Mouse (Mus musculus) CH12.LX (cell line): ENCODE data around the gene Gpr107. TPM values are rescaled to one million over a fixed set of nuclear protein-coding genes. Genes with fewer than 3 reads are reported as not detected.
A peak's percentile ranks its signal among the peaks of the same experiment; 100 is the strongest.

Experiments used
- DNase-seq: peaks from one replicate; pipeline ENCODE4 v3.0.0-alpha.2; 2013; ENCODE audit errors: extremely low read depth
- H3K27ac ChIP-seq: 2 replicates; pipeline ENCODE4 v1.5.1; 2012; ENCODE audit warnings: low read depth, mild to moderate bottlenecking, control low read depth, moderate library complexity; ENCODE audit not compliant: insufficient read depth
- H3K27me3 ChIP-seq: replicated peaks from 2 replicates; pipeline ENCODE3; 2012; ENCODE audit warnings: inconsistent platforms
- H3K36me3 ChIP-seq, 2 experiments: replicated peaks in 1 of 2; 2 replicates each; pipeline versions ENCODE3 to v1.6.1; 2012; ENCODE audit warnings: inconsistent platforms in 1 of 2, low read length in 1 of 2, mild to moderate bottlenecking in 1 of 2, mixed read lengths in 1 of 2, moderate library complexity in 1 of 2; ENCODE audit not compliant: control insufficient read depth in 1 of 2, insufficient read depth in 1 of 2
- H3K4me1 ChIP-seq, 2 experiments: 2 replicates each; pipeline ENCODE4 v1.6.1; 2012; ENCODE audit warnings: inconsistent platforms in 1 of 2, moderate library complexity in 1 of 2; ENCODE audit not compliant: insufficient read depth in 2 of 2, control insufficient read depth in 1 of 2
- H3K4me2 ChIP-seq: 2 replicates; pipeline ENCODE4 v1.6.1; 2012; ENCODE audit warnings: low read depth, mild to moderate bottlenecking, control low read depth; ENCODE audit not compliant: poor library complexity, insufficient read depth, severe bottlenecking
- H3K4me3 ChIP-seq, 3 experiments: fragments of 150-350 bp in 1 of 3; sonication (generic) in 1 of 3; replicated peaks in 1 of 3; 2 replicates each; pipeline versions ENCODE3 to v1.5.1; 2011 to 2012; ENCODE audit warnings: low read depth in 2 of 3, low read length in 2 of 3, mild to moderate bottlenecking in 2 of 3, moderate library complexity in 2 of 3, control low read depth in 1 of 3, improper control_type of control experiment in 1 of 3, inconsistent platforms in 1 of 3, mixed read lengths in 1 of 3; ENCODE audit not compliant: poor library complexity in 1 of 3
- H3K79me2 ChIP-seq: replicated peaks from 2 replicates; pipeline ENCODE4 v1.6.1; 2012; ENCODE audit warnings: mild to moderate bottlenecking, moderate library complexity; ENCODE audit not compliant: control insufficient read depth, poor library complexity, insufficient read depth, severe bottlenecking; ENCODE audit errors: extremely low read depth
- H3K9ac ChIP-seq: 2 replicates; pipeline ENCODE4 v1.6.1; 2012; ENCODE audit warnings: low read depth, mild to moderate bottlenecking, control low read depth, moderate library complexity; ENCODE audit not compliant: insufficient read depth
- H3K9me3 ChIP-seq: replicated peaks from 2 replicates; pipeline ENCODE3; 2012; ENCODE audit warnings: low read length, inconsistent platforms, mixed read lengths
- BHLHE40 ChIP-seq: IDR thresholded peaks from 2 replicates; pipeline ENCODE4 v1.6.1; 2011; ENCODE audit warnings: mild to moderate bottlenecking, low read depth, low read length, improper control_type of control experiment
- CHD1 ChIP-seq: IDR thresholded peaks from 2 replicates; pipeline ENCODE4 v1.6.1; 2012; ENCODE audit warnings: low read depth, low read length, improper control_type of control experiment, inconsistent platforms
- CTCF ChIP-seq, 2 experiments: IDR thresholded peaks in 1 of 2; conservative IDR thresholded peaks in 1 of 2; 2 replicates each; pipeline ENCODE4 v1.5.1; 2011 to 2012; ENCODE audit warnings: low read depth in 2 of 2, low read length in 2 of 2, improper control_type of control experiment in 1 of 2, inconsistent platforms in 1 of 2, mild to moderate bottlenecking in 1 of 2, moderate library complexity in 1 of 2
- E2F4 ChIP-seq: IDR thresholded peaks from 2 replicates; pipeline ENCODE4 v1.6.1; 2011; ENCODE audit warnings: low read depth, low read length, improper control_type of control experiment; ENCODE audit not compliant: insufficient replicate concordance
- ELF1 ChIP-seq: IDR thresholded peaks from 2 replicates; pipeline ENCODE4 v1.6.1; 2014; ENCODE audit warnings: low read depth, mild to moderate bottlenecking, inconsistent platforms, low read length, improper control_type of control experiment
- HCFC1 ChIP-seq: IDR thresholded peaks from 2 replicates; pipeline ENCODE4 v1.6.1; 2012; ENCODE audit warnings: low read depth, mild to moderate bottlenecking, inconsistent platforms, low read length, improper control_type of control experiment
- JUND ChIP-seq: conservative IDR thresholded peaks from 2 replicates; pipeline ENCODE4 v1.6.1; 2011; ENCODE audit warnings: low read depth, low read length, improper control_type of control experiment
- KAT2A ChIP-seq: IDR thresholded peaks from 2 replicates; pipeline ENCODE4 v1.6.1; 2012; ENCODE audit warnings: low read length, improper control_type of control experiment, inconsistent platforms; ENCODE audit not compliant: insufficient replicate concordance
- MAX ChIP-seq: IDR thresholded peaks from 2 replicates; pipeline ENCODE4 v1.6.1; 2011; ENCODE audit warnings: low read length, improper control_type of control experiment
- MXI1 ChIP-seq: IDR thresholded peaks from 2 replicates; pipeline ENCODE4 v1.6.1; 2011; ENCODE audit warnings: mild to moderate bottlenecking, low read depth, low read length, improper control_type of control experiment
- MYC ChIP-seq: IDR thresholded peaks from 2 replicates; pipeline ENCODE4 v1.6.1; 2011; ENCODE audit warnings: low read depth, mild to moderate bottlenecking, improper control_type of control experiment, low read length
- PAX5 ChIP-seq: IDR thresholded peaks from 2 replicates; pipeline ENCODE4 v1.6.1; 2012; ENCODE audit warnings: low read length, inconsistent platforms, mixed read lengths
- POLR2A ChIP-seq: IDR thresholded peaks from 2 replicates; pipeline ENCODE4 v1.6.1; 2011; ENCODE audit warnings: low read depth, mild to moderate bottlenecking, improper control_type of control experiment, low read length
- RAD21 ChIP-seq: IDR thresholded peaks from 2 replicates; pipeline ENCODE4 v1.6.1; 2011; ENCODE audit warnings: low read depth, mild to moderate bottlenecking, low read length, improper control_type of control experiment, moderate library complexity
- SIN3A ChIP-seq: IDR thresholded peaks from 2 replicates; pipeline ENCODE4 v1.6.1; 2012; ENCODE audit warnings: low read length, improper control_type of control experiment, inconsistent platforms
- TBP ChIP-seq: conservative IDR thresholded peaks from 2 replicates; pipeline ENCODE4 v1.6.1; 2011; ENCODE audit warnings: low read depth, low read length, improper control_type of control experiment
- UBTF ChIP-seq: IDR thresholded peaks from 2 replicates; pipeline ENCODE4 v1.6.1; 2012; ENCODE audit warnings: low read depth, mild to moderate bottlenecking, inconsistent platforms, low read length, improper control_type of control experiment, moderate library complexity
- USF1 ChIP-seq: IDR thresholded peaks from 2 replicates; pipeline ENCODE4 v1.6.1; 2014; ENCODE audit warnings: low read depth, mild to moderate bottlenecking, inconsistent platforms, low read length, improper control_type of control experiment
- USF2 ChIP-seq: conservative IDR thresholded peaks from 2 replicates; pipeline ENCODE4 v1.6.1; 2011; ENCODE audit warnings: low read depth, low read length, improper control_type of control experiment
- ZC3H11A ChIP-seq: IDR thresholded peaks from 2 replicates; pipeline ENCODE4 v1.6.1; 2012; ENCODE audit warnings: low read depth, mild to moderate bottlenecking, inconsistent platforms, low read length, improper control_type of control experiment
- ZMIZ1 ChIP-seq: IDR thresholded peaks from 2 replicates; pipeline ENCODE4 v1.6.1; 2012; ENCODE audit warnings: low read depth, mild to moderate bottlenecking, inconsistent platforms, low read length, improper control_type of control experiment
- ZNF384 ChIP-seq: IDR thresholded peaks from 2 replicates; pipeline ENCODE4 v1.6.1; 2012; ENCODE audit warnings: low read depth, low read length, improper control_type of control experiment, inconsistent platforms
- dilution Hi-C: fragments of 300-500 bp; cut with MboI; formaldehyde crosslinking; loops from 2 replicates; pipeline ENCODE4 v1.14.3; 2020; ENCODE audit warnings: low sequenced_read_pairs; ENCODE audit not compliant: extremely low pct_unique_long_range_greater_than_20kb, extremely low pct_ligation_motif_present
- in situ Hi-C: fragments of 300-500 bp; cut with MboI; formaldehyde crosslinking; loops from 3 replicates; pipeline ENCODE4 v1.14.3; 2019; ENCODE audit warnings: low sequenced_read_pairs, low pct_ligation_motif_present, low pct_unique_long_range_greater_than_20kb, mixed read lengths
- polyA plus RNA-seq: library from polyadenylated mRNA; unstranded; fragments of >175 nt; gene quantifications from 2 replicates; pipeline ENCODE4 v1.2.1, GENCODE M21; 2012; ENCODE audit warnings: low read depth; ENCODE audit not compliant: insufficient read length
- total RNA-seq, 2 experiments: library from RNA; depleted of rRNA; stranded (reverse); fragments of 300-350 nt in 1 of 2; fragments of >200 nt in 1 of 2; gene quantifications; 2 replicates each; pipeline ENCODE4 v1.2.3; 2012 to 2014

Gpr107 gene
- total and polyA plus RNA-seq, 3 experiments = 19.6 to 27.8 (median 24.6) TPM

GRCm38 (mm10) chr2:31140772-31141073 lies 11.4 kb upstream of the Gpr107 start:
- in situ Hi-C loops = loop anchor here (10.0 kb wide), 1 partner anchor 116 kb away; no protein-coding TSS in a partner anchor
- H3K27me3 ChIP-seq = no peaks in the 10 kb centered on the region
- TF ChIP-seq MAX (no peak), JUND (no peak), MXI1 (peak; percentile 54; the same call in 1 of the 2 replicates), E2F4 (no peak), CTCF (conservative IDR thresholded peaks at IDR 0.05 in 1 of 2, IDR thresholded peaks at IDR 0.05 in 1 of 2; ENCODE audit: low read depth in 2 of 2, low read length in 2 of 2) (no peak), MYC (no peak), SIN3A (peak; percentile 75), BHLHE40 (no peak), USF1 (no peak)
- TF ChIP-seq, all 38 proteins: peak for 2
- Histone ChIP-seq H3K9me3 (no peaks in the 10 kb centered on the region), H3K36me3 (peaks cover 0 to 5% of the 10 kb centered on the region in 2 experiments), H3K4me1 (peaks cover 4 to 47% of the 10 kb centered on the region in 2 experiments), H3K4me3 (peak overlapping the region; percentile 74 to 97 (median 86)), H3K9ac (peak overlapping the region; percentile 91), H3K4me2 (peak overlapping the region; percentile 78; the same call in 1 of the 2 replicates), H3K79me2 (peaks cover 58% of the 10 kb centered on the region), H3K27ac (peak overlapping the region; percentile 65)
- DNase-seq = no peak
- dilution Hi-C loops = no loop called here

GRCm38 (mm10) chr2:31141074-31141866 lies 10.8 kb upstream of the Gpr107 start:
- no peak for DNase-seq
- Histone ChIP-seq H3K9ac (peak overlapping the region; percentile 91), H3K36me3 (peaks cover 0 to 7% of the 10 kb centered on the region in 2 experiments), H3K4me3 (peak overlapping the region; percentile 74 to 97 (median 86)), H3K27me3 (no peaks in the 10 kb centered on the region), H3K4me2 (peak overlapping the region; percentile 78; the same call in 1 of the 2 replicates), H3K27ac (peak overlapping the region; percentile 65), H3K9me3 (no peaks in the 10 kb centered on the region), H3K79me2 (peaks cover 53% of the 10 kb centered on the region), H3K4me1 (peaks cover 3 to 45% of the 10 kb centered on the region in 2 experiments; a peak in 2 of 4 replicates)
- in situ Hi-C loops (loop anchor here (10.0 kb wide), 1 partner anchor 116 kb away; no protein-coding TSS in a partner anchor), dilution Hi-C loops (no loop called here)
- TF ChIP-seq KAT2A (no peak), UBTF (peak; percentile 83; the same call in 1 of the 2 replicates)

- Histone ChIP-seq H3K9me3 (no peaks in the 10 kb centered on the region), H3K36me3 (peaks cover 0 to 12% of the 10 kb centered on the region in 2 experiments), H3K9ac (peak within 1 kb of the TSS; percentile 91), H3K27ac (peak within 1 kb of the TSS; percentile 65), H3K4me3 (peak within 1 kb of the TSS; percentile 74 to 97 (median 86)), H3K79me2 (peaks cover 46% of the 10 kb centered on the region), H3K27me3 (no peaks in the 10 kb centered on the region), H3K4me2 (peak within 1 kb of the TSS; percentile 78), H3K4me1 (peaks cover 3 to 46% of the 10 kb centered on the region in 2 experiments; a peak in 2 of 4 replicates)
- peak; percentile 95 for DNase-seq
- in situ Hi-C loops (loop anchor here (10.0 kb wide), 1 partner anchor 117 kb away; no protein-coding TSS in a partner anchor), dilution Hi-C loops (no loop called here)
- TF ChIP-seq TBP (0 out of 2 replicates have a peak, but pooled peaks have one; percentile 40), E2F4 (no peak), ZMIZ1 (peak; percentile 95), ELF1 (peak; percentile 47; the same call in 1 of the 2 replicates), BHLHE40 (peak; percentile 73), ZC3H11A (no peak), ZNF384 (no peak), USF1 (no peak), HCFC1 (peak; percentile 20; the same call in 1 of the 2 replicates), MXI1 (peak; percentile 65; the same call in 1 of the 2 replicates), PAX5 (no peak), USF2 (no peak), POLR2A (peak; percentile 93), RAD21 (peak; percentile 19; the same call in 1 of the 2 replicates), CHD1 (no peak), JUND (no peak), MAX (peak; percentile 42; the same call in 1 of the 2 replicates)
These were observed 10.2 kb upstream of the Gpr107 start, which contains the start of gene Fnbp1 for GRCm38 (mm10) chr2:31141867-31142454. Gene Fnbp1, minus strand, starts transcription at chr2:31142008.
